Mouse (Mus musculus): Measurements from ENCODE around the gene Mast4.

Mast4 gene

GRCm38 (mm10) chr13:103241092-103241491 lies 93.2 kb downstream of the Mast4 start:
- in situ Hi-C loops (cut with MboI, MseI): no loop called here

GRCm38 (mm10) chr13:103239654-103240053 lies 94.6 kb downstream of the Mast4 start:
- in situ Hi-C loops (cut with MboI, MseI): no loop called here

GRCm38 (mm10) chr13:103238034-103238705 lies 96.1 kb downstream of the Mast4 start:
- in situ Hi-C loops (cut with MboI, MseI): no loop called here

- in situ Hi-C loops (cut with MboI, MseI): no loop called here
Measured at GRCm38 (mm10) chr13:103232171-103232570, 102.1 kb downstream of the Mast4 start.

GRCm38 (mm10) chr13:103229069-103229468 lies 105.2 kb downstream of the Mast4 start:
- in situ Hi-C loops (cut with MboI, MseI): no loop called here

GRCm38 (mm10) chr13:103225895-103226815 lies 108.1 kb downstream of the Mast4 start:
- in situ Hi-C loops (cut with MboI, MseI): no loop called here

GRCm38 (mm10) chr13:103225217-103225894 lies 108.9 kb downstream of the Mast4 start:
- in situ Hi-C loops (cut with MboI, MseI): no loop called here

- in situ Hi-C loops (cut with MboI, MseI): no loop called here
Measured at GRCm38 (mm10) chr13:103220479-103221064, 113.7 kb downstream of the Mast4 start.

- in situ Hi-C loops (cut with MboI, MseI): no loop called here
Measured at GRCm38 (mm10) chr13:103219999-103220398, 114.3 kb downstream of the Mast4 start.

GRCm38 (mm10) chr13:103217486-103217885 lies 116.8 kb downstream of the Mast4 start:
- in situ Hi-C loops (cut with MboI, MseI): no loop called here

GRCm38 (mm10) chr13:103214506-103214905 lies 119.8 kb downstream of the Mast4 start:
- in situ Hi-C loops (cut with MboI, MseI): no loop called here

- in situ Hi-C loops (cut with MboI, MseI): no loop called here
Measured at GRCm38 (mm10) chr13:103211953-103212352, 122.3 kb downstream of the Mast4 start.

GRCm38 (mm10) chr13:103211501-103211941 lies 122.8 kb downstream of the Mast4 start:
- in situ Hi-C loops (cut with MboI, MseI): no loop called here

GRCm38 (mm10) chr13:103210746-103211145 lies 123.6 kb downstream of the Mast4 start:
- in situ Hi-C loops (cut with MboI, MseI): no loop called here

- in situ Hi-C loops (cut with MboI, MseI): no loop called here
Measured at GRCm38 (mm10) chr13:103207199-103207598, 127.1 kb downstream of the Mast4 start.

- in situ Hi-C loops (cut with MboI, MseI): no loop called here
Measured at GRCm38 (mm10) chr13:103206644-103207043, 127.7 kb downstream of the Mast4 start.

GRCm38 (mm10) chr13:103205191-103205590 lies 129.1 kb downstream of the Mast4 start:
- in situ Hi-C loops (cut with MboI, MseI): no loop called here

GRCm38 (mm10) chr13:103203376-103203895 lies 130.9 kb downstream of the Mast4 start:
- in situ Hi-C loops (cut with MboI, MseI): no loop called here

- in situ Hi-C loops (cut with MboI, MseI): no loop called here
Measured at GRCm38 (mm10) chr13:103201016-103201760, 133.1 kb downstream of the Mast4 start.

GRCm38 (mm10) chr13:103199823-103200660 lies 134.3 kb downstream of the Mast4 start:
- in situ Hi-C loops (cut with MboI, MseI): no loop called here

Data from T-helper 1 cell (primary cell).